Mouse (Mus musculus): Measurements from ENCODE around the gene Nudcd2.

DNA sequence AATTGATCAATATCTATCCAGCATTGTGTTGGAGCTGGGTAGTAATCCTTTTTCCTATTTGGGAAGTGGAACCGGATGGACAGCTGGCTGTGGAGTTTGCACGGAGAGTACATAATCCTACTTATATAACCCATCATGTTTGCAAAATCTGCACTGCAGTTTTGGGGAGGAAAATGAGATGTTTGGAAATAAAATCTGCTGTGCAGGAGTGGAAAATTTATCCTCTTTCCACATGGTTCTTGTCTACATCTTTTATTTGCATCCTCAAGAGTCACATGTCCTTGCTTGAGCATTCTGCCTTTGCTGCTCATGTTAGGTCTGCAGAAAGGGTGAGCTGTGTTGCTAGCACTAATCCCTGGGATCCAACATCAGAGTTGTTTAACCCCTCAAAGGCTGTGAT lies 53.4 kb downstream of the Nudcd2 start:
- TF ChIP-seq POLR2A (IDR thresholded peaks at IDR 0.05; ENCODE audit: low read depth, low read length): no peak
- TF ChIP-seq CTCF (conservative IDR thresholded peaks at IDR 0.05 in 1 of 2, IDR thresholded peaks at IDR 0.05 in 1 of 2; ENCODE audit: low read depth in 2 of 2, low read length in 2 of 2): no peak
- TF ChIP-seq MAZ (IDR thresholded peaks at IDR 0.05; ENCODE audit: low read depth, low read length): no peak
- TF ChIP-seq MEF2A (IDR thresholded peaks at IDR 0.05; ENCODE audit: borderline replicate concordance, low read depth, low read length): no peak
